Mouse (Mus musculus): ENCODE results near the gene Cubn.

The Cubn gene

GRCm38 (mm10) chr2:13407272-13407671 lies 84.3 kb downstream of the Cubn start:
- DNase-seq: no peak

GRCm38 (mm10) chr2:13404986-13405678 lies 86.5 kb downstream of the Cubn start:
- DNase-seq: no peak

GRCm38 (mm10) chr2:13400831-13401230 lies 90.8 kb downstream of the Cubn start:
- DNase-seq: no peak

GRCm38 (mm10) chr2:13399480-13400072 lies 92.0 kb downstream of the Cubn start:
- no peak for DNase-seq

- peak; percentile 8 to 11 for DNase-seq
These were observed 92.7 kb downstream of the Cubn start for GRCm38 (mm10) chr2:13398955-13399354.

GRCm38 (mm10) chr2:13398551-13398950 lies 93.1 kb downstream of the Cubn start:
- DNase-seq: no peak

GRCm38 (mm10) chr2:13396124-13396540 lies 95.5 kb downstream of the Cubn start:
- no peak for DNase-seq

- no peak for DNase-seq
These were observed 100.6 kb downstream of the Cubn start for GRCm38 (mm10) chr2:13391018-13391417.

GRCm38 (mm10) chr2:13386631-13387030 lies 105.0 kb downstream of the Cubn start:
- no peak for DNase-seq

GRCm38 (mm10) chr2:13385542-13386345 lies 105.9 kb downstream of the Cubn start:
- DNase-seq: no peak

GRCm38 (mm10) chr2:13384775-13385541 lies 106.7 kb downstream of the Cubn start:
- DNase-seq: no peak

GRCm38 (mm10) chr2:13376166-13376565 lies 115.4 kb downstream of the Cubn start:
- DNase-seq: no peak

- no peak for DNase-seq
These were observed 118.3 kb downstream of the Cubn start for GRCm38 (mm10) chr2:13373291-13373690.

GRCm38 (mm10) chr2:13372825-13373224 lies 118.8 kb downstream of the Cubn start:
- DNase-seq: no peak

GRCm38 (mm10) chr2:13372256-13372824 lies 119.3 kb downstream of the Cubn start:
- no peak for DNase-seq

GRCm38 (mm10) chr2:13371797-13372170 lies 119.8 kb downstream of the Cubn start:
- DNase-seq: no peak

- no peak for DNase-seq
These were observed 120.4 kb downstream of the Cubn start for GRCm38 (mm10) chr2:13371072-13371796.

GRCm38 (mm10) chr2:13370556-13370955 lies 121.1 kb downstream of the Cubn start:
- DNase-seq: no peak

GRCm38 (mm10) chr2:13368517-13368916 lies 123.1 kb downstream of the Cubn start:
- DNase-seq: no peak

- DNase-seq: no peak
These were observed 133.6 kb downstream of the Cubn start for GRCm38 (mm10) chr2:13357885-13358552.

- no peak for DNase-seq
These were observed 138.8 kb downstream of the Cubn start for GRCm38 (mm10) chr2:13352775-13353174.
